Mouse (Mus musculus): Measurements from ENCODE around the gene Gnl1. TPM values are rescaled to one million over a fixed set of nuclear protein-coding genes. Genes with fewer than 3 reads are reported as not detected.

The Gnl1 gene
- total and polyA plus RNA-seq, 3 experiments, result 15.9 to 33.4 (median 24.3) TPM

DNA sequence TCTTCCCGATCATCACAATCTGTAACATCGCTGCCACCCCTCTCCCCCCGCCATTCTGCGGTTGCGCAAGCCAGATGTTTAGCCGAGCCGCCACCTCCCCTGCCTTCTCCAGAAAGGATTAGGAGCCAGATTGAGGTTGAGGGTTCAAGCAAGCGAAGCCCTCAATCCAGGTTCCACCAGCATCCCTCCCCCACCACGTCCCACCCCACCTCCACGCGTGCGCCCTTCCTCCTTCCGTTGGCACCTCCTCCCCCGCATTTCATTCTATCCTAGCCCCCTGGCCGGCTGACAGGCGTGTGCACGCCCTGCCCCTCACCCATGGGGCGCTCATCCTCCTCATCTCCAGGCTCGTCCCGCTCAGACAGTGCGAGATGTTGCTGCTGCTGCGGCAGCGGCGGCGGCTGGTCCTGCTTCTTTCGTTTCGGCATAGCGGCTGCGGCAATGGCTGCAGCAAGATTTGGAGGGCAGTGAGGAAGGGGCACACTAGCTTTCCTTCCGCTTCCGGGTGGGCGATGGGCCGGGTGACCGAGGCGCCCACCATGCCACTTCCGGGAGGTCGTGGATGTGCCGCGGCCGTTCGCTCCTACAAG, 745 bp upstream of the Gnl1 start:
- TF ChIP-seq NRF1 (IDR thresholded peaks at IDR 0.05; ENCODE audit: low read depth, low read length), result peak; percentile 61
- 0 out of 2 replicates have a peak, but pooled peaks have one; percentile 48 for TF ChIP-seq RCOR1 (conservative IDR thresholded peaks at IDR 0.05; ENCODE audit: low read depth, low read length)
- TF ChIP-seq NELFE (IDR thresholded peaks at IDR 0.05; ENCODE audit: low read depth, low read length), result peak; percentile 39; the same call in 1 of the 2 replicates
- TF ChIP-seq IRF4 (IDR thresholded peaks at IDR 0.05; ENCODE audit: low read depth, low read length), result peak; percentile 38; the same call in 1 of the 2 replicates
- TF ChIP-seq RAD21 (IDR thresholded peaks at IDR 0.05; ENCODE audit: low read depth, low read length), result no peak
- peak; percentile 74 for TF ChIP-seq CHD2 (IDR thresholded peaks at IDR 0.05; ENCODE audit: low read length)
- TF ChIP-seq ZMIZ1 (IDR thresholded peaks at IDR 0.05; ENCODE audit: low read depth, low read length), result 0 out of 2 replicates have a peak, but pooled peaks have one; percentile 27
- TF ChIP-seq ETS1 (conservative IDR thresholded peaks at IDR 0.05; ENCODE audit: low read depth, low read length), result no peak
- no peak for TF ChIP-seq MAFK (IDR thresholded peaks at IDR 0.05; ENCODE audit: insufficient replicate concordance, low read length)
- TF ChIP-seq ZKSCAN1 (IDR thresholded peaks at IDR 0.05; ENCODE audit: borderline replicate concordance, low read depth, low read length), result no peak
- no peak for TF ChIP-seq USF1 (IDR thresholded peaks at IDR 0.05; ENCODE audit: low read depth, low read length)
- TF ChIP-seq TCF12 (IDR thresholded peaks at IDR 0.05; ENCODE audit: low read depth, low read length), result peak; percentile 57; the same call in 1 of the 2 replicates
- TF ChIP-seq POLR2A (IDR thresholded peaks at IDR 0.05; ENCODE audit: low read depth, low read length), result peak; percentile 62
- no peak for TF ChIP-seq ZNF384 (IDR thresholded peaks at IDR 0.05; ENCODE audit: low read depth, low read length)
- TF ChIP-seq POLR2AphosphoS2 (IDR thresholded peaks at IDR 0.05; ENCODE audit: low read depth, low read length), result no peak
- 0 out of 2 replicates have a peak, but pooled peaks have one; percentile 24 for TF ChIP-seq BHLHE40 (IDR thresholded peaks at IDR 0.05; ENCODE audit: low read depth, low read length)
- TF ChIP-seq PAX5 (IDR thresholded peaks at IDR 0.05; ENCODE audit: low read length), result no peak
- TF ChIP-seq EP300 (IDR thresholded peaks at IDR 0.05; ENCODE audit: low read length), result no peak
- TF ChIP-seq GABPA (IDR thresholded peaks at IDR 0.05; ENCODE audit: insufficient replicate concordance, low read depth, low read length), result no peak
- no peak for TF ChIP-seq MEF2A (IDR thresholded peaks at IDR 0.05; ENCODE audit: borderline replicate concordance, low read depth, low read length)
- TF ChIP-seq UBTF (IDR thresholded peaks at IDR 0.05; ENCODE audit: low read depth, low read length), result no peak
- no peak; the same call in 1 of the 2 replicates for TF ChIP-seq MYC (IDR thresholded peaks at IDR 0.05; ENCODE audit: low read depth, low read length)
- peak; percentile 79 for TF ChIP-seq MAX (IDR thresholded peaks at IDR 0.05; ENCODE audit: low read length)
- peak; percentile 78; the same call in 1 of the 2 replicates for TF ChIP-seq KAT2A (IDR thresholded peaks at IDR 0.05; ENCODE audit: insufficient replicate concordance, low read length)
- peak; percentile 78; the same call in 1 of the 2 replicates for TF ChIP-seq MAZ (IDR thresholded peaks at IDR 0.05; ENCODE audit: low read depth, low read length)
- TF ChIP-seq ELF1 (IDR thresholded peaks at IDR 0.05; ENCODE audit: low read depth, low read length), result peak; percentile 92
- peak; percentile 86 for TF ChIP-seq HCFC1 (IDR thresholded peaks at IDR 0.05; ENCODE audit: low read depth, low read length)
- Histone ChIP-seq H3K4me3 (replicated peaks in 1 of 3; ENCODE audit: low read depth in 2 of 3, low read length in 2 of 3, poor library complexity in 1 of 3) (peak overlapping the region; percentile 59 to 96 (median 93)), H3K79me2 (replicated peaks; ENCODE audit: control insufficient read depth, extremely low read depth, insufficient read depth, poor library complexity, severe bottlenecking) (peaks cover 25% of the 10 kb centered on the region), H3K36me3 (replicated peaks in 1 of 2; ENCODE audit: control insufficient read depth in 1 of 2, insufficient read depth in 1 of 2, low read length in 1 of 2) (peaks cover 30 to 51% of the 10 kb centered on the region in 2 experiments), H3K27ac (ENCODE audit: insufficient read depth, low read depth) (peak overlapping the region; percentile 96), H3K4me2 (ENCODE audit: insufficient read depth, low read depth, poor library complexity, severe bottlenecking) (peak overlapping the region; percentile 46), H3K27me3 (replicated peaks) (no peaks in the 10 kb centered on the region), H3K4me1 (ENCODE audit: control insufficient read depth in 1 of 2, insufficient read depth in 2 of 2) (peaks cover 3 to 20% of the 10 kb centered on the region in 2 experiments; a peak in 3 of 4 replicates), H3K9me3 (replicated peaks; ENCODE audit: low read length) (no peaks in the 10 kb centered on the region), H3K9ac (ENCODE audit: insufficient read depth, low read depth) (peak overlapping the region; percentile 83)
- in situ Hi-C loops (cut with MboI; ENCODE audit: low pct_ligation_motif_present, low pct_unique_long_range_greater_than_20kb, low sequenced_read_pairs) (no loop called here), dilution Hi-C loops (cut with MboI; ENCODE audit: extremely low pct_ligation_motif_present, extremely low pct_unique_long_range_greater_than_20kb, low sequenced_read_pairs) (no loop called here)
- peak; percentile 81 for DNase-seq (ENCODE audit: extremely low read depth)
